Mouse (Mus musculus) granulocyte monocyte progenitor cell, adult 5-6 weeks (primary cell): ENCODE data around the gene Fam13a. TPM values are rescaled to one million over a fixed set of nuclear protein-coding genes. Genes with fewer than 3 reads are reported as not detected.

ENCODE experiments used
- ATAC-seq: replicated peaks from 2 replicates; pipeline ENCODE4 v1.8.0; 2016; ENCODE audit warnings: mild to moderate bottlenecking, moderate TSS enrichment, inconsistent platforms; ENCODE audit not compliant: poor library complexity, severe bottlenecking
- total RNA-seq, 2 experiments: library from RNA; stranded (forward) in 1 of 2; stranded (reverse) in 1 of 2; fragments of 200-712, 200-1000 nt in 1 of 2; fragments of >200 nt in 1 of 2; fragmentation: Nextera tagmentation in 1 of 2; gene quantifications; 2 replicates each; pipeline ENCODE4 v1.2.3; 2014 to 2017

Gene Fam13a
- total RNA-seq (2014; fragmentation: Nextera tagmentation) = 0.24 TPM in 1 of 2 replicates, not detected in the other
- not detected in 2 replicates for total RNA-seq (2017)

DNA sequence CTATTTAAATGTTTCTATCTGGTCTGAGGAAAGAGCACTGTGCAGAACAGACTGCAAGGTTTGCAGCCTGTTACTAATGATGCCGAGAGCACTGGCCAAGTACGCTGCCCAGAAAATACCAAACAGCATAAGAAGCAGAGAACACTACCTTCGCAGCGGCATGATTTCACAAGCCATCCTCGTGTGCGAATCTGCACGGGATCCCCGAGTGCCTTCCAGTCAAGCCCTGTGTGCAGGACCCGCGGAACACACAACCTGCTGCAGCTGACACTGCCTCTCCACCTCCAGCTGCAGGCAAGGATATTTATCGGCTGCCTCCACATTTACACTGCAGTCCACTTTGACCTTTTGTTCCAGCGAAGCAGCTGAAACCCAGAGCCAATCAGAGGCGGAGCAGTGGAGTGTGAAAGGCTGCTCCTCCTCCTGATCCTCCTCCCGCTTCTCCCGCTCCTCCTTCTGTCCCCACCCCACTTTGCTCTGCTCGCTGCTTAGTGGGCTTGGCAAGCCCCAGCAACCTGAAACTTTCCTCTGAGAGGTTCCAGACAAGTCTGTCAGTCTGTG is at the start of gene Fam13a:
Gene Fam13a, minus strand, starts transcription at position 386 of the 561 bp plus-strand sequence.
- ATAC-seq = peak; percentile 91

DNA sequence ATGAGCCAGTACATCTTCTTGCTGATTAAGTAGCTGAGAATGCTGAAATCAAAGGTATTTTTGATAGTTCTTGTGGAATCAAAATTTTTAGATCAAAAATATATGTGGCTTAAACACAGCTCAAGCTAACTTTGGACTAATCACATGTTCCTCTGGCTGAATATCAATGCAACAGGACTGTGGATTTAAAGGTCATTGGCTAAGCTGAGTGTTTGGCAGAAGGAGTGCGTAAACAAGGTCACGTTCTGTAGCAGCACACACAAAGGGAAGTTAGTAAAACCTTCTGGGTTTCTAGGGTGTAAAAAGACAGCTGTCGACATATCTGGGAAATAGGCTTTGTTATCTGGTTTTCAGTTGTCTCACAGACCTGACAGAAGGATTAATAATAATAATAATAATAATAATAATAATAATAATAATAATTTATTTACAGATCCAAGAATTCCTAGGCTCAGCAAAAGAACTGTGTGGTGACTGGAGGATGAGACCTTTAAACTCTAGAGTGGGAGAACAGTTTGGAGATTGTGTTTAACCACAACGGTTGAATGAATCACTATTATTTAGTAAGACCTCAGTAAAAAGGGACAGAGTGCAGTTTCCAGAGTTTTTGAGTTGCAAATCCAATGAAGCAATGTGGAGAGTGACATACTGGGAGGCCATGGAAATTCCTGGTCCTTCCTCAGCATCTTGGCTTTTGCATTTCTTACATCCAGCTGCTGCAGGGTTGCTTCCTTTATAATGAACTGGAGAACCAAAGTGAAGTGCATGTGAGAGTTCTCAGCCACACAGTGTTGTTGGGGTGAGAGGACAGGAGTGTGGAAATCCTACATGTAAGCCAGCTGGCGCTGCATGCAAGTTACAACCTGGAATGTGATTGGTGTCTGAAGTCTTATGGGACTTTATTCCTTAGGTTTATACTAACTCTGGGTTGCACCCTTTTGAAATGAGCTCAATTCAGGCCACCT is 48.0 kb upstream of the Fam13a start:
- no peak for ATAC-seq

DNA sequence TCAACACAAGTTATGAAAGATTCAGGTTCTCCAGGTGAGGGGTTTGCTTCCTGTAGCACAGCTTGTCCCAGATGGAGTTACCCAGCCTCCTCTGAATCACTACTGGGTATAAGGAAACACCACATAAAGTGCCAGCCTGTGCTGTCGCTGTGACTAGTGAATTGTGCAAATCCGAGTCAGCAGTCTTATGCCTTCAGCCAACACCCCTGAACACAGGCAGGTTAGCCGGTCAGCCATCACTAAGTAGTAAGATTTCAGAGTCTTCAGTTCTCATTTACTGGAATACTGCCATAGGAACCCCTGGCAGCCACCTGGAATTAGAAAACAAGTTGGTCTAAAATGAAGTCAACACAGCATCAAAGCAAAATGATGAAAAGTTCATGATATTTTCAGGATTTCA is 47.3 kb upstream of the Fam13a start:
- ATAC-seq = no peak

DNA sequence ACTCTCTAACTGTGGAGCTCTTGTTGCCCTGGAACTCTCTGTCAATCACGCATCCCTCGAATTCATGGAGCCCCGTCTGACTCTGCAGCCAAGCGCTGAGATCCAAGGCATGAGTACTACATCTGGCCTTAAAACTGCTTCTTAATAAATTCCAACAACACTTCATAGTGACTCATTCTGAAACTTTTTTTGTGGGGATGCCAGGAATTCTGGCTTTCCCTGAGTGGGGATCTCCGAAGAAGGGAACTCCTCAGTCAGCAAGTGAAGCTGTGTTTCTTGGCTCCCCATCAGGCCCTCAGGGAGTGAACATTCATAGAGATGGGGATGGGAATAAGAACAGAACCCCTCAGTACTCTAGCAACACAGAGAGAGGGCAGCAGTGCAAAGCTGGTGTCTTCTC is 43.8 kb upstream of the Fam13a start:
- ATAC-seq = no peak

DNA sequence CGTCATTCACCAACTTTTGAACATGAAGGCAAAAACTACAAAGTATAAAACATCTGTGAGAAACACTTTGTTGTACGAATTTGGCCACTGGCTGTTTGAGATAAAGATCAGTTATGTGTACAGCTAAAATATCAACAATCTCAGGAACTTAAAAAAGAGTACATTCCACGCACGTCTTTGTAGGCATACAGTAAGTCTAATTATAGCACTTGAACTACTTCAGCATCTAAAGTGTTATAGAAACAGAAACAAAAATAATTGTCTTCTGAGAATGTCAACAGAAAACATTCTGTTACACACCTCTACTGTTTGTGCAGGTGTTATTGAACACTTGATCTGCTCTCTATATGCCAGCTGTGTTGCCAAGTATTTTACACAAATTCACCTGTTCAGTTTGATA is 40.1 kb upstream of the Fam13a start:
- ATAC-seq = no peak

DNA sequence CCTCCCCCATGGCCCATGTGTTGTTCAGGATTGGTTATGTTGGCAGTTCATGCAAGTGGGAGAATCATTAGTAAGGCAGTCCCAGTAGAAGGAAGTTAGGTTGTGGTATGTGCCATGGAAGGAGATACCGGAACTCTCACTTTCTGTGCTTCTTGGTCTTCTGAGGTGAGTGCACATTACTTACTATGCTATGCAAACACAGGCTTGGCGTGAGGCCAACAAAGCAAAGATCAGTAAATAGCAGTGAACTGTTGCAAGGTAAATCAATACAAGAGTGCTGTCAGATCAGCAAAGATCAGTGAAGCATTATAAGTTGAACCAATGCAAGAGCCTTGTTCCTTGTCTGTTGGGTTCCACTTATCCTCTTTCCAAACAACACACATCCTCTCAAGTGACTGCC is 28.9 kb upstream of the Fam13a start:
- ATAC-seq = no peak

DNA sequence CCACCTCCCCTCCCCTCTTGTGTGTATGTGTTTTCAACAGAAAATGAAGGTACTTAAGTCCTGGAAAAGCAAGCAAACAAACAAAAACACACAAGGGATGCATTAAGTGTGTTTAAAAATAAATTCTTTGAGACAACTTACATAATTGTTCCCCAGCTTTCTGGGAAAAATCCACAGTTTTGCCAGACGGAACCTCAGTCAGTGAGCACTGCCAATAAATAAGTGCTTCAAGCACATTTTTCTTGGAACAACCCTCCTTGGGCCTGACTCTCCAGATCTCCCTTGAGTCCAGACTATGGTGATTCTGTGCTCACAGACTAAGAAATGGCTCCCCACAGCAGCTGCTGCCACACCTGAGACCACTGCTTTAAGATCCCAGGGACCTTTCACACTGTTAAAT is 15.4 kb upstream of the Fam13a start:
- no peak for ATAC-seq

DNA sequence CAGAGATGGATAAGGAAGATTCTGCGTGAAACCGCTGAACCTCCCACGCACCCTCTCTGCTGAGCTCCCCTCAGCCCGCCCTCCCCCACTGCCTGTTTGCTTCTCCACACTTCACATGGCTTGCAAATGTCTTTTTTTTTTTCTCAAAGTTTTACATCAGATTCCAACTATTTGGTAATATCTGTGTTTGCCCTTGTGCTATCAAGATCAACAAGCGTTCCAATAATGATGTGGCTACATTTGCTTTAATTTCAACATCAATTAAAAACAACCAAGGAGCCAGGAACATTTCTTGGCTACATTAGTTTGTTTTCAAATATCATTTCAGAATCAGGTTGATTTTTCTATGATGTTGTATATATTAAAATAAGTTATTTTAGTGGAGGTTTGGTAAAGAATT is 8.4 kb upstream of the Fam13a start:
- ATAC-seq = no peak

DNA sequence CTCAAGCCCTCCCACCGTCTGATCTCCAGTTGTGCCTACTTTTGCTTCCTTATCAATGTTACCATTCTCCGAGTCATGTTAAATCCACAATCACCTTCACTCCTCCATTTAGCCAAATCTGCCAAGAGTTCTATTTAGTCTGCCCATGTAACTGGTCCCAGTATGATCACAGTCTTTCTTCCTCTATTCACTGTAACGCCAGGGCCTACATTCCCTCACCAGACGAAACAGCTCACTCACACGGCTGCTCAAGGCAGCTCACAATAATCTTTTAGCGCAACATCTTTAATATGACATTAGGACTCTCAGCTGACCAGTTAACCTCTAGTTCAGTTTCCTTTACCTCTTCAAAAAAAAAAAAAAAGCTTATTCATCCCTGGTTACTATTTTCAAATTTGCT is 7.2 kb upstream of the Fam13a start:
- ATAC-seq = no peak

DNA sequence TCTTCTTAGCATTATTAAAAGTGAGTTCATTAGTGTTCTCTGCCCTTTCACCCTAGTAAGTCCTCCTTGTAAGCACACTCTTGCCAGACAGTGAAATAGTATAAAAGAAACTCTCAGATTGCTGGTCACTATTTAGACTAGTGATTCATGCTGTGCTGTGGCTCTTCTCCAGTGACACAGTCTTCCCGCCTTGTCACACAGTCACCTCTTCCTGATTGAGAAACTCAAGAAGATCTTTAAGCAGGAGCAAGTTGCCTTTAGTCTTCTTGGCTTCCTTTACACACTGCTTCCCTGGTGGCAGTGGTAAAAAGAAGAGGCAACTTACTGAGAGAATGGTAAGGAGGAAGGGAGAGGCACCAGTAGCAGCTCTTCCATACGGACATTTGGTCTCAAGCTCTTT is 6.3 kb upstream of the Fam13a start:
- no peak for ATAC-seq

DNA sequence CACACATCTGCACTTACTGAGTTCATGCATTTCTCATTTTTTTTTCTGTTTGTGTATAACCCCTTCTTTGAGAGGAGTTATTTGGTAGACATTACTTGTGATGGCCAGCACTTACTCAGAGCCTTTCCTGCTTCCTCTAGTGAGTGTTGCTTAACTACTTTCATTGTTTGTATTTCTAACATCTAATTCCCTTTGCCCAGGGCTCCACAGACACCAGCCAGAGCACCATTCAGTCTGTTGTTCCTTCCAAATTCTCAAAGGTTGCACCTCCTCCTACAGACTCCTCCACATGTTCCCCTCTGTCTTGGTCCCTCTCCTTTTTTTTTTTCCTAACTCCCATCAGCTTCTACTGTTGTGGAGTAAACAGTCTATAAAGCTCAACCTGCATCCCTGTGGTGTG is 5.7 kb upstream of the Fam13a start:
- no peak for ATAC-seq

DNA sequence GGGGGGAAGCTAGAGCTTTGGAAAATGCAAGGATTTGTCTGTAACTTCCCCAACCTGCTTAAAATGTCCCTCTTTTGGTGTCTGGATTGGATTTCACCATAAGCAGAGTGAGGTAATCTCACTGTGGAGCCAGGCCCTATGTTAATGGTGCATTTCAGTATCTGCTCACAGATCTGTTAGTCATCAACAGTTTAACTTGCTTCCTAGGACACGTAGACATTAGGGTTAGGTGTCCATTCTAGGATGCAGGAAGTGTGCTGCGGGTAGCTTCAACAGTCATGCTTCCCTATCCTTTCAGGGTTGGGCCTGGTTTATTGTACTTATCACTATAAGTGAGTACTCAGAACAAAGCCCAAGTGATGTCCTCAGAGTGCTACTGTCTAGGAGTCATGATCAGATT is 4.5 kb upstream of the Fam13a start:
- ATAC-seq = peak; percentile 31

DNA sequence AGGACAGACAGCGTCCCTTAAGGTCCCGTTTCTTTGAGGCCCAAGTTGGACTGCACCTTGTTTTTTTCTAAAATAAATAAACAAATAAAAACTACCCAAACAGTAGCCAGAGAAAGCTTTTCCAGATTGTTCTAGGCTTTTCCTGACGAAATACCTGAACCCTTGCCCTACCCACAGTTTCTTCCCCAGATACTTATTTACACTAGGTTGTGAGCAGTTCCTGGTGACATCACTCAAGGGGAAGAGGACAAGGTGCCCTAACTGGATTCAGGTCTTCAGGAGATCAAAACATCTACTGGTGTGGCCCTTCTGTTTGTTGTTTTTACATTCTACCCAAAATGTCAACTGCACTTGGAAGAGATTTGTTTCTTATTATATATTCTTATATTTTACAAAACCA is 457 bp upstream of the Fam13a start:
- ATAC-seq = no peak

DNA sequence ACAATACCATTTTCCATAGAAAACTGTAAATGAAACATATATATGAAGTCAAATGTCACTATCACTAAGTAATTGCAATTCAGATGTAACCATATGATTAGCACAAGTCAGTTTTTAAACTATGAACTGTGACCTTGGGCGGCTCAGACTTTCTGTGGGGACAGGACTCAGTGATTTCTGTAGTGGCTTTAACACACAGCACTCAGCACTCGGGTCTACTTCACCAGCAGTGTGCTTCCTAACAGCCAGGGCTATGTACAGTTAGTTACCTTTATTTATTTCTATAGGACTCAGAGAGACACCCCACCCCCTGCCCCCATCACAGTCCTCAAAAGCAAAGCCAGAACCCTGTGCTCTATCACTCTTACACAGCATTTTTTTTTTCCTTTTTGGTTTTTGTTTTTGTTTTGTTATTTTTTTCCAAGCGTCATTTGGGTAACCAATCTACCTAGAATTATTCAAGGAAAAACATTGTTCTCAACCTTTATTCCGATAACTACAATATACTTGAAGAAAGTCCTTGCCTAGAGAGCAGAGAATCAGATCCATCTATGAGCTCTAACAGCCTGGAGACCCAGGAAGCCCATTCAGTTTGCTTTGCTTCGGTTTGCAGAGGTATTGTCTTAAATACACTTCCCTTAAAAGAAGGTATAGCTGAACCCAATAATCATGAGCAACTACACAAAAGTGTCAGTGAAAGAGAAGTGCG is 740 bp downstream of the Fam13a start:
- no peak for ATAC-seq

DNA sequence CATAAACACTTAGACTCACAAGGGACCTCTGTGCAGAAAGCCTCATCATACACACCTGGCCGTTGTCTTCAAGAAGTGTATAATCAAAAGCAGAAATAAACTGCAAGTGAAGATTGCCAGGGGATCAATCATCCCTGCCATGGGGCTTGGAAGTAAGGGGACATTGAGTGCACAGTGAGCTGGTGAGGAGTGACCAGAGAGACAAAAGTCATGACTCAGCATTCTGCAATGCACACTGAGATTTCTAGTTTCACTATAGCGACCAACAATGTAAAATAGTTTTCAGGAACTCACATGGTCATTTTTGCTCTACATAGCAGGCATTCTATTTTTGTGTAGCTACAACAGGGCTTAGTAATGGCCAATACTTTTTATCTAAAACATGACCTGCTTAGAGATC is 1.7 kb downstream of the Fam13a start:
- ATAC-seq = no peak

DNA sequence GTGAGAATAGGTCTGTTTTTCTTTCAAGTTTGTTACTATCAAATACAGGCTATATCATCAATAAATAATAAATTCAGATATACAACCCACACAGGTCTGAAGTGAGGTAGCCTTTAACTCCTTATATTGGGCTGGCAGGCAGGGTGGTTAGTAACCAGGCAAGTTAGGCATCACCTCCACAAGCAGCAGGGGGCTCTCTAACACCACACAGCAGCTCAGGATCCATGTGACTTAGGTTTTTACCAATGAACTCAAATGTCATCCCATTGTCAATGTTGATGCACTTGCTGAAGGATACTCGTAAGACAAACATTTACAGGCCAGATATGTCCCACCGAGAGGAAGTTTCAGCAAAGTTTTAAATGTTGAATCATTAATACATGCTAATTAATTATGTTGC is 4.0 kb downstream of the Fam13a start:
- 0 out of 2 replicates have a peak, but pooled peaks have one; percentile 45 for ATAC-seq

DNA sequence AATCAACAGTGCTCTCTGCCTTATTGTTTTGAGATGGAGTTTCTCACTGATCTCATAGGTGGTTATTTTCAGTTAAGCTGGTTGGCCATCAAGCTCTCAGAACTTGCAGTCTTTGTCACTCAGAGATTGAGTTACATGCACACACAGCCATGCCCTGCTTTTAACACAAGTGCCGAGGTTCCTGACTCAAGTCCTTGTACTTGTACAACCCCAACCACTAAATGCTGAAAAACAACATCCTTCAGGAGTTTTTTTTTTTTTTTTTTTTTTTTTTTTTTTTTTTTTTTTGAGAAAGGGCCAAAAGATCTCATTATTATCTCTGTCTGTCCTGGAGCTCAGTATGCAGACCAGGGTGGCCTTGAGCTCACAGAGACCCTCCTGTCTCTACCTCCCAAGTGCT is 4.5 kb downstream of the Fam13a start:
- no peak for ATAC-seq

DNA sequence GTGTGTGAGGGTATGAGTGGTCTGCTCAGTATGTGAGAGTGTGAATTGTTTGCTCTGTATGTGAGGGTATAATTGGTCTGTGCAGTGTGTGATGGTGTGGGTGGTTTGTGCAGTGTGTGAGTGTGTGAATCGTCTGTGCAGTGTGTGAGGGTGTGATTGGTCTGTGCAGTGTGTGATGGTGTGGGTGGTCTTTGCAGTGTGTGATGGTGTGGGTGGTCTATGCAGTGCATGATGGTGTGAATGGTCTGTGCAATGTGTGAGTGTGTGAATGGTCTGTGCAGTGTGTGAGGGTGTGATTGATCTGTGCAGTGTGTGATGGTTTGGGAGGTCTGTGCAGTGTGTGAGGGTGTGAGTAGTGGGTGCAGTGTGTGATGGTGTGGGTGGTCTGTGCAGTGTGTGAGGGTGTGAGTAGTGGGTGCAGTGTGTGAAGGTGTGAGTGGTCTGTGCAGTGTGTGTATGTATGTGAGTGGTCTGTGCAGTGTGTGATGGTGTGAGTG is 8.0 kb downstream of the Fam13a start:
- no peak for ATAC-seq

DNA sequence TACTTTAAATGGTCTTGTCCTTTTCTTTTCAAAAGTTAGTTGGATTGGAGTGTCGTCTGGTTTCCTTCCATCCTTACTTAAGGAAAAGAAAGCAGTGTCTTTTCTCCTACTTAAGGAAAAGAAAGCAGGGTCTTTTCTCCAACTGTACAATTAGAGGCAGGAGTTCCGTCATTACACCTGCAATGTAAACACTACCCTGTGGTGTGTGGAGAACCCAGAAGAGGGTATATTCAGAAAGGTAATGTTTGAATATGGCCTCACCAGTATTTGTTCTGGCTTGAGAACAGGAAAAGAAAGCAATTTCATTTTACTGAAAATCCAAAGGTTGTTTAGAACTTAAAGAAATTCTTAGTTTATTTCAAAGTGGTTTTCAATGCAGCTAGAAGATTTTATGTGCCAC is 9.6 kb downstream of the Fam13a start:
- no peak for ATAC-seq

DNA sequence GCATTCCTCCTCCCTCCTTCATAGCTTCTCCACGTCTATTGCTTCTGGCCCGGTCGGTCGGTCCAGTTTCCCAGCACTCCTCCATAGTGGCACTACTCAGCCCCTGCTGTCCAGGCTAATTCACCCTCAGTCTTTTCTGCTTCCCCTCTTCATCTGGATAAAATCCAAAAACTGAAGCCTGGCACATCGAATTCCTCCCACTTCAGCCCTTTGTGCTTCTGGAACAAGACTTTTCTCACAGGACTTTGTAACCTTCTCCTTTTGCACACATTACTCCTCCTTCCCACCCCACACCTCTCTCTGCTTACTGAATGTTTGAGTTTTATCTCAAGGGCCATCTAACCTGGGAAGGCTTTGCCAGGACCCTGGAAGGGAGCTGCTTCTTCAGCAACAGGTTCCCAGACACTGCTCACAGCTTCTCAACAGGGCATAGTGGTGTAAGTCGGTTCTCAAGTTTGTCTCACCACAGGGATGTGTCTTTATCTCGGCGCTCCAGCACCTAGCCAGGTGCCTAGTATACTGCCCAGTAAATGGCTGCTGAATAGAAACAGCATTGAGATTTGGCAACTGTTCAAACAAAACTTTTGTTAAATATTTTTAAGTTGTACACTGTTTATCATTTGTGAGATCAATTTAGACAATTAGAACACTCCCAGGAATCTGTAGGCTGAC is 10.1 kb downstream of the Fam13a start:
- no peak for ATAC-seq
